Comparison of ENCODE assay signal across 17 mouse cellular contexts in genomic region chr7:99674890-99675289, GRCm38 (mm10). TPM values are rescaled to one million over a fixed set of nuclear protein-coding genes. Genes with fewer than 3 reads are reported as not detected.
DNase-seq lines count a peak whose midpoint lies in the region; ATAC-seq and TF ChIP-seq lines count a peak whose summit lies in the region.
"Had no signal": no experiment of that assay in that cellular context is flagged by ENCODE, and none has a peak within 500 bp of the region (broad histone marks: within the 10 kb centered on the region; RNA-seq: fewer than 3 reads in every experiment).

No protein-coding gene starts in this region.

- no peaks in the 10 kb centered on the region for H3K36me3 ChIP-seq in kidney, embryonic 14.5 days (ENCODE audit: control insufficient read depth, insufficient read depth, low read length)
- no peaks in the 10 kb centered on the region for H3K36me3 ChIP-seq in lung, postnatal 0 days (ENCODE audit: insufficient read depth, low read length)
- H3K36me3 ChIP-seq: embryonic facial prominence, embryonic 15.5 days; forebrain, embryonic 15.5 days; hindbrain, embryonic 12.5 days; neural tube, embryonic 15.5 days had no signal

- H3K4me1 ChIP-seq in kidney, embryonic 14.5 days (ENCODE audit: control insufficient read depth, insufficient read depth, low read length), result no peaks in the 10 kb centered on the region
- no peaks in the 10 kb centered on the region for H3K4me1 ChIP-seq in lung, postnatal 0 days (ENCODE audit: insufficient read depth, low read depth, low read length)
- peaks cover 3% of the 10 kb centered on the region; the same call in 1 of the 2 replicates for H3K4me1 ChIP-seq in brown adipose tissue, adult 24 weeks (ENCODE audit: control insufficient read depth, insufficient read depth, insufficient read length, low read length)
- H3K4me1 ChIP-seq: embryonic facial prominence, embryonic 15.5 days; forebrain, embryonic 15.5 days; hindbrain, embryonic 12.5 days had no signal

- H3K27me3 ChIP-seq in kidney, embryonic 14.5 days (ENCODE audit: control insufficient read depth, insufficient read depth, low read length), result no peaks in the 10 kb centered on the region; the same call in 1 of the 2 replicates
- H3K27me3 ChIP-seq in lung, postnatal 0 days (replicated peaks; ENCODE audit: insufficient read depth, low read length), result no peaks in the 10 kb centered on the region
- H3K27me3 ChIP-seq: embryonic facial prominence, embryonic 15.5 days; forebrain, embryonic 15.5 days; hindbrain, embryonic 12.5 days; neural tube, embryonic 15.5 days had no signal

- no peak for TF ChIP-seq EP300 in lung, postnatal 0 days (IDR thresholded peaks at IDR 0.05)

- 92% methylated on average over 3 of the region's 3 CpGs for WGBS in kidney, embryonic 14.5 days
- 75% methylated on average over 3 of the region's 3 CpGs for WGBS in lung, postnatal 0 days

- no peak for TF ChIP-seq CTCF in lung, postnatal 0 days (IDR thresholded peaks at IDR 0.05)

- no peak overlapping the region for H3K9ac ChIP-seq in kidney, embryonic 14.5 days (ENCODE audit: low read depth, low read length)
- H3K9ac ChIP-seq in lung, postnatal 0 days (replicated peaks; ENCODE audit: low read depth), result no peak overlapping the region
- H3K9ac ChIP-seq: embryonic facial prominence, embryonic 15.5 days; forebrain, embryonic 15.5 days; hindbrain, embryonic 12.5 days; liver, embryonic 14.5 days; neural tube, embryonic 15.5 days had no signal

- H3K9me3 ChIP-seq in kidney, embryonic 14.5 days (ENCODE audit: control insufficient read depth, low read length), result no peaks in the 10 kb centered on the region
- H3K9me3 ChIP-seq in lung, postnatal 0 days (ENCODE audit: low read length), result no peaks in the 10 kb centered on the region
- H3K9me3 ChIP-seq: embryonic facial prominence, embryonic 15.5 days; forebrain, embryonic 15.5 days; hindbrain, embryonic 12.5 days; neural tube, embryonic 15.5 days had no signal

- no peak for ATAC-seq in kidney, embryonic 14.5 days (ENCODE audit: low FRiP score, low TSS enrichment)
- ATAC-seq in lung, postnatal 0 days, result peak; percentile 30; the same call in 1 of the 2 replicates
- ATAC-seq: forebrain, embryonic 15.5 days had no signal

- peak; percentile 21 for DNase-seq in kidney, adult 11 months
- DNase-seq in lung, postnatal 0 days (ENCODE audit: low spot score), result peak; percentile 30
- no peak for DNase-seq in lung, postnatal 10 days
- peak; percentile 15 to 25 for DNase-seq in natural killer cell, adult 2 months (ENCODE audit: low spot score in 2 of 2)
- DNase-seq in embryo, embryonic 10 days (ENCODE audit: low spot score), result no peak
- no peak for DNase-seq in B cell, adult 2 months
- DNase-seq: kidney, adult 18-20 months; midbrain, embryonic 14.5 days; right cerebral cortex, adult 18-20 months had no signal

- H3K4me3 ChIP-seq in kidney, embryonic 14.5 days (ENCODE audit: low read length), result no peak overlapping the region
- H3K4me3 ChIP-seq in lung, postnatal 0 days (ENCODE audit: low read depth, low read length), result no peak overlapping the region
- H3K4me3 ChIP-seq in brown adipose tissue, adult 24 weeks (ENCODE audit: insufficient read depth, low read depth, low read length), result no peak overlapping the region
- H3K4me3 ChIP-seq: embryonic facial prominence, embryonic 15.5 days; forebrain, embryonic 15.5 days; hindbrain, embryonic 12.5 days; neural tube, embryonic 15.5 days had no signal

- H3K27ac ChIP-seq in kidney, embryonic 14.5 days (ENCODE audit: low read depth, low read length), result no peak overlapping the region
- no peak overlapping the region for H3K27ac ChIP-seq in lung, postnatal 0 days (ENCODE audit: low read length)
- H3K27ac ChIP-seq in brown adipose tissue, adult 24 weeks (replicated peaks; ENCODE audit: low read depth, low read length), result peak overlapping the region; percentile 53
- H3K27ac ChIP-seq: embryonic facial prominence, embryonic 15.5 days; forebrain, embryonic 15.5 days; hindbrain, embryonic 12.5 days; liver, embryonic 14.5 days; neural tube, embryonic 15.5 days had no signal

- no peak overlapping the region for H3K4me2 ChIP-seq in kidney, embryonic 14.5 days (replicated peaks; ENCODE audit: low read depth, low read length)
- H3K4me2 ChIP-seq in lung, postnatal 0 days (replicated peaks; ENCODE audit: low read depth, low read length), result no peak overlapping the region
- H3K4me2 ChIP-seq: embryonic facial prominence, embryonic 15.5 days; forebrain, embryonic 15.5 days; hindbrain, embryonic 12.5 days; neural tube, embryonic 15.5 days had no signal

RNA-seq across cellular contexts. Expression of gene Slco2b1, which starts 36.2 kb away (rescaled TPM):
- polyA plus RNA-seq in kidney, embryonic 14.5 days (2014; fragmentation: Nextera tagmentation; extraction: Ambion mirVana), result 0.90 and 1.2 TPM in 2 replicates
- 3.8 and 3.9 TPM in 2 replicates for polyA plus RNA-seq in lung, postnatal 0 days (2015; fragmentation: Nextera tagmentation; extraction: Ambion mirVana)
- 8.4 and 9.7 TPM in 2 replicates for polyA plus RNA-seq in brown adipose tissue, adult 24 weeks (2012; ENCODE audit: insufficient read depth, insufficient read length, missing spikeins)

RNA-seq across cellular contexts. Expression of gene Tpbgl, which starts 48.0 kb away (rescaled TPM):
- polyA plus RNA-seq in kidney, embryonic 14.5 days (2014; fragmentation: Nextera tagmentation; extraction: Ambion mirVana), result 0.50 and 0.83 TPM in 2 replicates
- 0.58 and 0.79 TPM in 2 replicates for polyA plus RNA-seq in lung, postnatal 0 days (2015; fragmentation: Nextera tagmentation; extraction: Ambion mirVana)
- 4.5 TPM in 2 replicates for polyA plus RNA-seq in brown adipose tissue, adult 24 weeks (2012; ENCODE audit: insufficient read depth, insufficient read length, missing spikeins)

RNA-seq across cellular contexts. Expression of gene Olfr520, which starts 55.2 kb away (rescaled TPM):
- not detected in 2 replicates for polyA plus RNA-seq in kidney, embryonic 14.5 days (2014; fragmentation: Nextera tagmentation; extraction: Ambion mirVana)
- polyA plus RNA-seq in lung, postnatal 0 days (2015; fragmentation: Nextera tagmentation; extraction: Ambion mirVana), result not detected in 2 replicates
- polyA plus RNA-seq in brown adipose tissue, adult 24 weeks (2012; ENCODE audit: insufficient read depth, insufficient read length, missing spikeins), result not detected in 2 replicates
- polyA plus RNA-seq: embryonic facial prominence, embryonic 15.5 days; forebrain, embryonic 15.5 days; hindbrain, embryonic 12.5 days; liver, embryonic 14.5 days; midbrain, embryonic 14.5 days; neural tube, embryonic 15.5 days; stomach, embryonic 16.5 days had no signal

Comparison
In these comparisons a context has a peak if more than half of its experiments do, and no peak if none do; other contexts are left out.
1. DNase-seq: peak in kidney, adult 11 months (single experiment), lung, postnatal 0 days (single experiment) and natural killer cell, adult 2 months (2 of 2); none in lung, postnatal 10 days (single experiment), embryo, embryonic 10 days (single experiment) and B cell, adult 2 months (0 of 2).